Mouse (Mus musculus): ENCODE measurements around the gene Ptn.
A peak's percentile ranks its signal among the peaks of the same experiment; 100 is the strongest.

Gene Ptn

DNA sequence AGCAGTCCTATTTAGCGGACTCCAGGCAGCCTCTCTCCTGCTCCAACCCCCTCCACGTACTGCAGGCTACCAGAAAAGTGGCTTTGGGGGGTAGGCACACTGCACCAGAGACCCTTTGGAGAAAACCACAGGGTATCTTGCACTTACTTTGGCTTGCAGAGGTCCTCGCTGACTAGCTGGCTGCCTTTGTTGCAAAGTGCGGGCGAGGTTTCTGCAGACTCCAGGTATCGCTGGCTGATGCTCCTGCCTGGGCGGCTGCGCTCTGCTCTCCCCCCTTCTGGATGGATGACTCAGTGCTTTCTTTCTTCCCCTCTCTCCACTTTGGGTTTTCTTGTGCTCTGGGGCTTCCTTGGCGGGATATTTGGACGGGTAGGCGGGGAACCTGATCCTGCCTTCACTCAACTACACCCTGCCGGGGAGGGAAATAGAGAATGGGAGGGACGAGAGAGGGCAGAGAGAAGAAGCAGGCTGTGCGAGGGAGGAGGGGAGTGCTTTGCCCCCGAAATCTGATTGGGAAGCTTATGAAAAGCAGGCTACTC, at the start of gene Ptn:
Gene Ptn, minus strand, starts transcription at position 474 of the 539 bp plus-strand sequence.
- DNase-seq = no peak

GRCm38 (mm10) chr6:36858258-36859041, 48.4 kb upstream of the Ptn start:
- DNase-seq = no peak

DNA sequence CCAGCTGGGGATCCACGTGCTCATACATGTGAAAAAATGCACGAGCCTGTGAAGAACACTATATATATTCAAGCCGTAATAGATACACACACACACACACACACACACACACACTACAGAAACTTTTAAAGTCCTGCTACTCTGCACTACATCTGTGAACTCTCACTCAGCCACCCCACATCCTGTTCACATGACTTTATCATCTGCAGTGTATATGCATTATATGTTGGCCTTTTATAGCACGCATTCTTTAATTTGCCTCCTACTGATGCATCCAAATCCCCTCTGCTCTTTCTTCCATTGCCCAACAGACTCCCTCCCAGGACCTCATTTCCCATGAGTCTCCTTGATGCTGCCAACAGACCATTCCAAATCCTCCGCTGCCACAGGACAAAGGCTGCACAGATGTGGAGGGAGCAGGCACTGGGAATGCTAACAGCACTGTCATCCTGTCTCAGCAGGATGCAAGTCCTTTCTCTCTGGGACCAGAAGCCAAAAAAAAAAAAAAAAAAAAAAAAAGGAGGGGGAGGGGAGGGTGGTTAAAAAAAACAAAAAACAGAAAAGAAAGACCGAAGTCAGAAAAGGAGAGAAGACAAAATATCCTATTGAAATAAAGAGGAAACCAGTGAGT, 47.7 kb upstream of the Ptn start:
- no peak for DNase-seq

GRCm38 (mm10) chr6:36850422-36851129, 40.6 kb upstream of the Ptn start:
- DNase-seq = no peak

DNA sequence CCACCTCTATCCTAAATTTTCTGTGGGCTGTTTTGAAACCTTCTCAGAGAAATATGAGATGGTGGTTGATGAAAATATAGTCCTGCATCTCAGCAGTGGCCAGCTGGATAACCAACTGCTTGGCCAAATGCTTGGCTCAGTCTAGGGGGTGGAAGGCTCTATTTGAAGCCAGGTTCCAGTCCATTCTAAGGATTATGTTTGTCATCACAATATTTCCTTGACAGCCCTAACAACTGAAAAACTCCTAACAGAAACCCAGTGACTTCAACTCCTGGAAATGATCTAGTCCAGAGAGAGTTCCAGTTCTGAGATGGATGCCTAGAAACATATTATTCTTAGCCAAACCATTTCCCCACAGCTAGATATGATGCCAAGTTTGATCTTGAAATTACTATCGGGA, 35.3 kb upstream of the Ptn start:
- no peak for DNase-seq

DNA sequence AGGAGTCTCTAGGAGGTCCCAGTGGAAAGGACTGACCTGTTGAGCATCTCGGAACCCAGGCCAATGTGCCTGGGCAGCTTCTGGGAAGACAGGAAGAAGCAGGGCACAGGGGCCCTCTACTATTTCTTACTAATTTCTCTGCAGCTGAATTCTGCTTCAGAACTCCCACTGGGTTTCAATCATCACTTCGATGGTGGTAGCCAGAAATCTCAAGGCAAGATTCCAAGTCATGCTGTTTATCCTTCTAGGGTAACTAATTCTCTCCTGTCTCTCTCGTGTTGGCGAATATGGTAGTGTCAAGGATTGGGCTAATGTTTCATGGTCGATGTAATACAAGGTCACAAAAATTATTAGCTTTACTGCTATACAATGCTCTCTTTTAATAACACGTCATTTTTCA, 34.2 kb upstream of the Ptn start:
- DNase-seq = no peak

GRCm38 (mm10) chr6:36843031-36843488, 33.0 kb upstream of the Ptn start:
- DNase-seq = no peak

GRCm38 (mm10) chr6:36842101-36842922, 32.3 kb upstream of the Ptn start:
- DNase-seq = no peak

DNA sequence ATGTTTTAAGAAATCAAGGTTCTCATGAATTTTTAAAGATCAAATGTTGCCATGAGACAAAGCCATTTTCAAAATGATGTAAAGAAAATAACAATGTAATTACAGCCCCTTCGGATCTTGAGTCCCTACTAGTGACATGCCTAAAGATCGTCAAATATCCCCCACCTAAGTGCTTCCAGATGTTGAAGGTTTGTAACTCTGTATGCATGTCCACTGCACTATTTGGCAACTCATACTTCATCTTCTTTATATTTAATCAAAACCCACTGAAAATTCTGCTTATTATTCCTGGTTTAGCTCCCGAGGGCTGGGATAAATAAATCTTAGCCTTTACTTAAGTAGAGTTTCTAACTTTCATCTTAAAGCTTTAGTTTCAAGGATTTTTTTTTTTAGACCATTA, 31.7 kb upstream of the Ptn start:
- DNase-seq = no peak

DNA sequence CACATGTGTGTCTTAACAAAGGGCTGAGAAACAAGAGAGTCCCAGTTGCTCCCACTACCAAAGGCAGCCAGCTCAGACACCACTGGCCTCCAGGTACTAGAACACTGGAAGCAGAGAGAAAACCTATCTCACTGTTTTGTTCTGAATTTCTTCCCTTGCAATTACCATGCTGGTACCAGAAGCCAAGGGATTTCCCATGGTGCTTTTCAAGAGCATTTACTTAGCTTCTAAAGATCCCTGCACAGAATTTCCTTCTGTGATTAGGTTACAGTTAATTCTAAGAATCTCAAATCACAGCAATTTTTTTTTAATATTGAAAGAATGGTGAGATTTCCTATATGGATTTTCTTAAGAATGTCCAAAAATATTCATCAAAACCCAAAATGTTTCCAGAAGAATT, 31.2 kb upstream of the Ptn start:
- no peak for DNase-seq

GRCm38 (mm10) chr6:36838747-36839146, 28.7 kb upstream of the Ptn start:
- DNase-seq = no peak

DNA sequence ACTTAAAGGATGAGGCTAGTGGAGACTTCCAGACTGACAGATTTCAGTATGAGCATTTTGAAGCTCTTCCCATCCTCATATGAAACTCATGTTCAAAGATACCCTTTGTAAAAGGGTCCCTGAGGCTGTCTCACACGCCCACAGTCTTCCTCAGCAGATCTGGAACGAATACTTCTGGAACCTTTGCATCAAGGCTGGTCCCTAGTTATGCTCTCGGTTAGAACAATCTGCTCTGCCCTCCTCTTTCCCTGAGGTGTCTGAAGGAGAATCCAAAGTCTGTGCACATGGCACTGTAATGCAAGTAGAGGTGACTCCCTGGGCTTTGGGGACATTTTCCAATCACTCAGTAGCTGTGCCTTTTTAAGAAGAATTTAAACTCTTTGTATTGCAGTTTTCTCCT, 25.3 kb upstream of the Ptn start:
- DNase-seq = no peak

DNA sequence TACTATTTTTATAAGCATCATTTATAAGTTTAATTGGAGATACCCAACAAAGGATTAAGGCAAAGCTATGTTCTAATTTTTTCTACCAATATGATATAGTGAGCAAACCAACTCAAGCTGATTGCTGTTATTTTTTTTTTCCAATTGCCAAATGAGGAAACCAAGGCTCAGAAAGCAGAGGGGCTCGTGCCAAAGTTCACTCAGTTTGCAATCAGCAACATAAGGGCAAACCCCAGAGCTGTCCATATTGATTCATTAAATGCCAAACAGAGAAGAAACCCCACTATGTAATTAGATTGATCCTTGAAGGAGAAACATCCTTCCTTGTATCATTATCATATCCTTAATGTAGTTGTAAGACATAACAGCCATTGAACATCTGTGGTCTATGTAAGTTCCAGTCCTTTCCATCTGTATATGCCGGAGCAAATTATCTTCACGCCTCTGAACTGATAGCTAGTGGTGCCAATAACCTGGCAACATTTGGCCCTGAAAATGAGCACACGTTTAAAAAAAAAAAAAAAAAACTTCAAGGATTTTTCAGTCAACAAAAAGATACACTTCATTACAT, 24.8 kb upstream of the Ptn start:
- DNase-seq = no peak

- no peak for DNase-seq
These were observed 22.7 kb upstream of the Ptn start for GRCm38 (mm10) chr6:36832681-36833080.

DNA sequence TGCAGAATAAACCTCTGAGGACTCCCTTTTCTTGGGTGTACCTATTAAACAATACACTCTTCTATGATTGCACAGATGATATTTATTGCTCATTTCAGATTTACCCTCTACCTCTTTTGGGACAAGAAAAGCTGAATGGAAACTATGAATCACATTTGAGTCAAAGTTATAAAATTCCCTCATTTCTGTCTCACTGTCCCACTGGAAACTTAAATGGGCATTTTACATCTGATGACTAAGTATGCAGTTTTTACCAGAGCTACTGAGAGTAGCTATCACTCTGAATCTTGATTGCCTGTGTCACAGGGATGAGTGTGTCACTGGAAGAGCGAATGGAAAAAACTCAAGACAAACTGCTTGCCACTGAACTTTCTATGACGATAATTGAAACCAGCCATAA, 22.2 kb upstream of the Ptn start:
- DNase-seq = no peak

DNA sequence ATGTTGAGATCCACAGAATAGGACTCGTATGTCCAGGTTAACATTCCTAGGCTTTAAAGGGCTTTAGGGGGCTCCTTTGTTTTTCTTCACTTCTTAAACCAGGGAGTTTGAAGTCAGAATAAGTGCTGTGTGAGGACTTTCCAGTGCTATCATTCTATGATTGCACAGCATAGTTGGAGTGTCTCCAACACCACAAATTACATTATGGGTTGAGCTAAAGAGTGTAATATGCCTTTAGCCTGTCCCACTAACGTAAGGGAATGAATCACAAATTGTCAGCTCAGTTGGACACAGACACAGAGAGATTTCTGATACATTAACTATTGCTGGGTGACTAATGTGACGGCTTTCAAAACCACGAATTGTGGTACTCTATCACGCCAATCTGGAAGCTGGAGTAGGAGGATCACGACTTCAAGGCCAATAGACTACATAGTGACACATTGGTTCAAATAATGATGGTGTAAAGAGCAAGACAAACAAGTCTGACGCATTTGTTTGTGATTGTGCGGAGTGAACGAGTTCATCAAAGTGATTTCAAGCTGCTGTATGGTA, 20.4 kb upstream of the Ptn start:
- DNase-seq = no peak

DNA sequence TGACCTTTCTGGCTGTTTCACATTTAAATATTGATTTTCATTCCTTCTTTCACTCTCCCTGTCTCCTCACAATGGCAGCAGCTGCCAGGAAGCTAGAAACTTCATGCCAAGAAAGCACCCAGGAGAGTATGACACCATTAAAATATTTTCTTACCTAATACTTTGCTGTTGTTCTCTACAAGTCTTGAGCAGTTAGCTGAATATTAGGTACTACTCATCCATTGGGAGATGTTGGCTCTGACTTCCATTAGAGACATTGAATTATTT, 9.7 kb upstream of the Ptn start:
- DNase-seq = no peak

DNA sequence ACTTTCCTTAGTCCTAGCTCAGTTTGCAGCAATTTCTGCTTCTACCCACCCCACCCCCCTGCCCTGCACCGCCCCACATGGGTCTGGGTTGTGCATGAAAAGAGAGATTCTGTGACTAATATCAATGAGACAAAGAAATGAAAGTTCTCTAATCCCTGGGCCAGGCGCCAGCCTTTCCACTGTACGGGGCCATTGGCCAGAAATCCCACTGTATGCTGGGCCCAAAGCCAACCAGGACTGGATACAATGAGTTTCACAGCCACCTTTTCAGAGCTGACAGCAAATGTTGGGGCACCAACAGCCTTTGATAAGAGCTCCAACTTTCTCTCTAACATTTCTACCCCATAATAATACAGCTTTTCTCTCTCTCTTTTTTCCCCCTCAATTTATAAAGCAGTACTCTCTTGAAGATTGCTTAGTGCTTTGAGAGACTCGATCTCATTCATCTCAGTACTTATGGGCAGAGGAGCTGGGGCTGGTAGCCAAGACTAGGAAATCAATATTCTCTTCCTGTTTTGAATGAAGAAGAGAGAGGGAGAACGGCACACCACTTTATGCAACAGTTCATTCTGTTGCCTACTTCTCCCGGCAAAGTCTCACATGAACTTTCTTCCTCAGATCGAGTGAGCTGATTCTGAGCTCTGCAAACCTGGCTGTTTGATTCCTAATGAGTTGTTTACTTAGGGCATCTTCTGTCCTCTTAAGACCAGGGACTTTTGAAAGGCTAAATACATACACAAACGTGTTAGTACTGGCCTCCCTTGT, 9.2 kb upstream of the Ptn start:
- peak; percentile 23 for DNase-seq

- no peak for DNase-seq
These were observed 8.4 kb upstream of the Ptn start for GRCm38 (mm10) chr6:36818281-36819018.

- no peak for DNase-seq
These were observed 6.6 kb upstream of the Ptn start for GRCm38 (mm10) chr6:36816666-36817065.

DNA sequence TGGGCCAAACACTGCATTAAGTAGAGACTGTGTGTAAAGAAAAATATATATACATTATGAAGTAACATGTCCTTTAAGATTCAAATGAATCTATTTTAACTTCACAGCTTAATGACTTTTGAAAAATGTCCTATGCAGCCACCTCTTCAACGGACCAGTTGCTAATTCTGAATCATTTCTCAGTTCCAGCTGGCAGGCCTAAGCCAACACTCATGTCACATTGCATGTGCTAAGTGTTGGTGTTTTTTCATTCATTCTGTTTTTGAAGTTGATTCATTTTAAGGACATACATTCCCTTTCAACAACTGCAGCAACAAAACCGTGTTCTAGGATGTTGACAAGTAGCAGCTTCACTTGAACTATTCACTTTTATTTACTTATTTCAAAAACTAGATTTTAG, 6.0 kb upstream of the Ptn start:
- DNase-seq = no peak

Data from kidney, adult 18-20 months (tissue).